Mouse (Mus musculus) olfactory bulb, adult 2 months (tissue): ENCODE data around the gene Nae1.

ENCODE experiments used
- CTCF ChIP-seq: fragments of 200-500 bp; IDR thresholded peaks from 2 replicates; pipeline ENCODE4 v1.5.1; 2012; ENCODE audit warnings: low read depth, mild to moderate bottlenecking, low read length, moderate library complexity; ENCODE audit not compliant: insufficient read depth
- POLR2A ChIP-seq: fragments of 200-500 bp; IDR thresholded peaks from 2 replicates; pipeline ENCODE4 v1.6.1; 2012; ENCODE audit warnings: mild to moderate bottlenecking, low read depth, low read length, moderate library complexity; ENCODE audit not compliant: insufficient read depth

- TF ChIP-seq CTCF: no peak
- no peak for TF ChIP-seq POLR2A
Observed at GRCm38 (mm10) chr8:104538896-104539295, 4.5 kb upstream of the Nae1 start.
